Mouse (Mus musculus): ENCODE measurements around the gene Mrps23. TPM values are rescaled to one million over a fixed set of nuclear protein-coding genes. Genes with fewer than 3 reads are reported as not detected.
A peak's percentile ranks its signal among the peaks of the same experiment; 100 is the strongest.
"Not testable (repeated sequence)": the region's sequence is repeated elsewhere in the genome, so short reads cannot be mapped to it uniquely, and the experiment has no call there.

Gene Mrps23
- total RNA-seq, 2 experiments from 2014 or later, result 67.6 to 78.7 TPM

GRCm38 (mm10) chr11:88180467-88180958 is 23.7 kb upstream of the Mrps23 start:
- DNase-seq, result no peak

GRCm38 (mm10) chr11:88180959-88181619 is 23.1 kb upstream of the Mrps23 start:
- DNase-seq, result peak in 1 of 2 experiments; percentile 40

GRCm38 (mm10) chr11:88184632-88185180 is 19.5 kb upstream of the Mrps23 start:
- no peak for DNase-seq

- DNase-seq, result no peak
Measured at GRCm38 (mm10) chr11:88186078-88186946, 17.9 kb upstream of the Mrps23 start.

GRCm38 (mm10) chr11:88186947-88187243 is 17.3 kb upstream of the Mrps23 start:
- no peak for DNase-seq

- peak; percentile 72 to 79 for DNase-seq
Measured at GRCm38 (mm10) chr11:88187417-88188133, 16.6 kb upstream of the Mrps23 start.

GRCm38 (mm10) chr11:88188216-88188615 is 16.0 kb upstream of the Mrps23 start:
- no peak for DNase-seq

GRCm38 (mm10) chr11:88188635-88189034 is 15.6 kb upstream of the Mrps23 start:
- no peak for DNase-seq

- DNase-seq, result no peak
Measured at GRCm38 (mm10) chr11:88192595-88192994, 11.6 kb upstream of the Mrps23 start.

GRCm38 (mm10) chr11:88193098-88193823 is 10.9 kb upstream of the Mrps23 start:
- DNase-seq, result no peak

GRCm38 (mm10) chr11:88193824-88194696 is 10.1 kb upstream of the Mrps23 start:
- no peak for DNase-seq

GRCm38 (mm10) chr11:88195699-88196098 is 8.5 kb upstream of the Mrps23 start:
- DNase-seq, result not testable (repeated sequence)

GRCm38 (mm10) chr11:88197153-88197576 is 7.0 kb upstream of the Mrps23 start:
- no peak for DNase-seq

- DNase-seq, result no peak
Measured at GRCm38 (mm10) chr11:88198223-88198622, 6.0 kb upstream of the Mrps23 start.

- no peak for DNase-seq
Measured at GRCm38 (mm10) chr11:88201172-88201571, 3.0 kb upstream of the Mrps23 start.

- no peak for DNase-seq
Measured at GRCm38 (mm10) chr11:88202077-88202476, 2.1 kb upstream of the Mrps23 start.

GRCm38 (mm10) chr11:88204593-88205368 is 593 bp downstream of the Mrps23 start:
- no peak for DNase-seq

- DNase-seq, result not testable (repeated sequence)
Measured at GRCm38 (mm10) chr11:88206576-88206975, 2.4 kb downstream of the Mrps23 start.

GRCm38 (mm10) chr11:88207697-88208096 is 3.5 kb downstream of the Mrps23 start:
- no peak for DNase-seq
